Mouse (Mus musculus): ENCODE data around the gene Cep68. TPM values are rescaled to one million over a fixed set of nuclear protein-coding genes. Genes with fewer than 3 reads are reported as not detected.

The Cep68 gene
- polyA plus RNA-seq, 1 experiment from 2014 or later: 34.1 TPM

DNA sequence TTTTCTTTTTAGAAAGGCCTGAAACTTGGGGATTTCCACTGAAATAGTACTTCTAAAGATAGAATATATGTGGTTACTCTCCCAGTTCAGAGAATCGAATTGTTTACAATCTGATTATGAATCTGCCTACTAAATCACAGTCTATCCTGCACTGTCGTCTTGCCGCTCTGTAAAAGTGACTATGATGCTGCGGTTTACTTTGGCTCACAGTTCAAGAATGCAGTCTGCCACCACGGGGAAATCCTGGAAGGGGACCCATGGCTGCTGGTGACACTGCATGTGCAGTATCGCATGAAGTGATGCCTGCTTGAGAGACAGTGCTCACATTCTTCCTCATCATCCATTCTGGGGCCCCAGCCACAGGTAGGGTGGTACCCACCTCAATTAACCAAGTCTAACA, 3.9 kb downstream of the Cep68 start:
- ATAC-seq (replicated peaks; ENCODE audit: low FRiP score, low TSS enrichment, low read depth): no peak

DNA sequence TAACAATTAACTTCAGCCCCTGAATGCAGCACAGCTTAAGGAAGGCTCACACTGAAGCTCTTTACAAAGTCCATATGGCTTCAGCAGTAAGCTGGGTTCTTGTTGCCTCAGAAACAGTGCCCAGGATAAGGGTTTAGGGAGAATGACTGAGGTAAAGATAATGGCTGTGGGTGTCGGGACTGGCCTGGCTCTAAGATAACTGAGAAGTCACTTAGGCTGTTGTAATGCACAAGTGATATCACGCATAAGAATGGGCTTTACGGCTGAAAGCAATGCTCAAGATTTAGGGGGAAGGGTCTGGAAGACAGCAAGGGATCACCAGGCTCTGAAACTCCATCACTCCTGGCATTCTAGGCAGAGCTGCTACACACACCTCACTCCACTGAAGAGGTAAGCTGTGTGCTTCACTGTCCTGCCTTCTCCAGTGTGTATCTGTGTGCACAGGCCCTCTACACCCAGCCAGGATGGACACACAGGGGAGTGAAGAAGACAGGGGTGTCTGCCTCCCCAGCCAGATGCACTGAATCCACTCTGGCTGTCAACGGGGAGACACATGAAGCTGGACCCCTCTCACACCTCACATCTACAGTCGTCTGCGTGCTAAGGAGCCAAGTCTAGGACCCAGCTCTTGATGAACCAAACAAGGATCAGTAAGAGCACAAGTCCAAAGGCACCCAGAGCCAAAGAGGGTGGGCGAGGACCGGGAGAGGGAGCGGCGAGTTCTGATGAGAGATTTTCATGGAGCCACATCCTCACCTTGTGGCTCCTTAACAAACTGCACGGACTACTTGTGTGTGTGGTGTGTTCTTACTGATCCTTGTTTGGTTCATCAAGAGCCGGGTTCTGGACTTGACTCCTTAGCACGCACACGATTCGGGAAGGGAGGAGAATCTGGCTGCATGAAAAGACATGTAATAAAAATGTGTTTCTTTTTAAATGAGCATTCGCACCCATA, 4.6 kb downstream of the Cep68 start:
- peaks cover 22% of the 10 kb centered on the region for H3K4me1 ChIP-seq (replicated peaks; ENCODE audit: control insufficient read depth, insufficient read depth, low read length)
- H3K36me3 ChIP-seq (ENCODE audit: control insufficient read depth, insufficient read depth, low read length): peaks cover 49% of the 10 kb centered on the region
- H3K9ac ChIP-seq (ENCODE audit: low read length): no peak overlapping the region
- H3K27ac ChIP-seq (ENCODE audit: low read depth): no peak overlapping the region
- no peaks in the 10 kb centered on the region for H3K9me3 ChIP-seq (ENCODE audit: control insufficient read depth, low read length)
- no peak overlapping the region for H3K4me3 ChIP-seq (ENCODE audit: low read depth, low read length)
- H3K4me2 ChIP-seq (ENCODE audit: low read length): no peak overlapping the region
- 85% methylated on average over 16 of the region's 16 CpGs for whole genome bisulfite sequencing
- no peak for ATAC-seq (replicated peaks; ENCODE audit: low FRiP score, low TSS enrichment, low read depth)
- DNase-seq (ENCODE audit: low spot score): peak; percentile 43
- no peaks in the 10 kb centered on the region for H3K27me3 ChIP-seq (replicated peaks; ENCODE audit: control insufficient read depth, insufficient read depth, low read length)

More for the DNA sequence above, 3.9 kb downstream of the Cep68 start:
- Histone ChIP-seq H3K4me3 (ENCODE audit: low read depth, low read length) (no peak overlapping the region), H3K36me3 (ENCODE audit: control insufficient read depth, insufficient read depth, low read length) (peaks cover 42% of the 10 kb centered on the region), H3K9ac (ENCODE audit: low read length) (no peak overlapping the region), H3K27me3 (replicated peaks; ENCODE audit: control insufficient read depth, insufficient read depth, low read length) (no peaks in the 10 kb centered on the region), H3K9me3 (ENCODE audit: control insufficient read depth, low read length) (no peaks in the 10 kb centered on the region), H3K4me1 (replicated peaks; ENCODE audit: control insufficient read depth, insufficient read depth, low read length) (peaks cover 22% of the 10 kb centered on the region), H3K27ac (ENCODE audit: low read depth) (no peak overlapping the region), H3K4me2 (ENCODE audit: low read length) (no peak overlapping the region)
- peak; percentile 18 for DNase-seq (ENCODE audit: low spot score)
- WGBS: 77% methylated on average over 6 of the region's 6 CpGs

- ATAC-seq (replicated peaks; ENCODE audit: low FRiP score, low TSS enrichment, low read depth): no peak
- H3K9me3 ChIP-seq (ENCODE audit: control insufficient read depth, low read length): no peaks in the 10 kb centered on the region
Observed at GRCm38 (mm10) chr11:20243214-20243913, 5.9 kb downstream of the Cep68 start.

GRCm38 (mm10) chr11:20242366-20243056, 6.7 kb downstream of the Cep68 start:
- DNase-seq (ENCODE audit: low spot score): no peak
- Histone ChIP-seq H3K4me3 (ENCODE audit: low read depth, low read length) (no peak overlapping the region), H3K9ac (ENCODE audit: low read length) (no peak overlapping the region), H3K9me3 (ENCODE audit: control insufficient read depth, low read length) (no peaks in the 10 kb centered on the region), H3K4me1 (replicated peaks; ENCODE audit: control insufficient read depth, insufficient read depth, low read length) (peaks cover 13% of the 10 kb centered on the region), H3K27ac (ENCODE audit: low read depth) (no peak overlapping the region), H3K4me2 (ENCODE audit: low read length) (no peak overlapping the region), H3K36me3 (ENCODE audit: control insufficient read depth, insufficient read depth, low read length) (peaks cover 67% of the 10 kb centered on the region), H3K27me3 (replicated peaks; ENCODE audit: control insufficient read depth, insufficient read depth, low read length) (no peaks in the 10 kb centered on the region)
- 93% methylated on average over 6 of the region's 6 CpGs for WGBS
- ATAC-seq (replicated peaks; ENCODE audit: low FRiP score, low TSS enrichment, low read depth): no peak

More at GRCm38 (mm10) chr11:20243214-20243913, 5.9 kb downstream of the Cep68 start:
- 53% methylated on average over 9 of the region's 9 CpGs for WGBS
- DNase-seq (ENCODE audit: low spot score): no peak
- peaks cover 22% of the 10 kb centered on the region for H3K4me1 ChIP-seq (replicated peaks; ENCODE audit: control insufficient read depth, insufficient read depth, low read length)
- no peaks in the 10 kb centered on the region for H3K27me3 ChIP-seq (replicated peaks; ENCODE audit: control insufficient read depth, insufficient read depth, low read length)
- H3K27ac ChIP-seq (ENCODE audit: low read depth): no peak overlapping the region
- no peak overlapping the region for H3K4me2 ChIP-seq (ENCODE audit: low read length)
- H3K36me3 ChIP-seq (ENCODE audit: control insufficient read depth, insufficient read depth, low read length): peaks cover 62% of the 10 kb centered on the region
- no peak overlapping the region for H3K4me3 ChIP-seq (ENCODE audit: low read depth, low read length)
- no peak overlapping the region for H3K9ac ChIP-seq (ENCODE audit: low read length)

DNA sequence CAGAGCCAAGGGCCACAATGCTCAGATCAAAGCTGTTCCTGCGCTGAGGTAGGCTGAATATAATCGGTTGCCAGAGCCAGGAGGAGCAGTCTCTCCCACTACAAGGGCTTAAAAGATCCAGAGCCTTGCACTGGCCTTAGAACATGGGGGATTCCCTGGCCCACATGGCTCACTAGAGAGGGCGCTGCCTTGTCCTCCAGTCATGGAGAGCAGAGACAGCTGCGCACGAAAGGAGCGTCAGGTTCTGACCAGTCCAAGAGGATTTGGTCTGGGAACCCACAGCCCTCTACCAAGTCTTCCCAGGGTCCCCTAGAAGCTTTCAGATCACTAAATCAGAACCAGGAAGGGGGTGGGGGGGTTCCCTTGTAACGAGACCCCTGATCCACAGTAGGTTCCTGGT, 7.9 kb downstream of the Cep68 start:
- H3K27me3 ChIP-seq (replicated peaks; ENCODE audit: control insufficient read depth, insufficient read depth, low read length): no peaks in the 10 kb centered on the region
- DNase-seq (ENCODE audit: low spot score) (no peak), ATAC-seq (replicated peaks; ENCODE audit: low FRiP score, low TSS enrichment, low read depth) (no peak)
- peaks cover 71% of the 10 kb centered on the region for H3K36me3 ChIP-seq (ENCODE audit: control insufficient read depth, insufficient read depth, low read length)
- no peak overlapping the region for H3K4me2 ChIP-seq (ENCODE audit: low read length)
- no peaks in the 10 kb centered on the region for H3K9me3 ChIP-seq (ENCODE audit: control insufficient read depth, low read length)
- H3K9ac ChIP-seq (ENCODE audit: low read length): no peak overlapping the region
- no peak overlapping the region for H3K4me3 ChIP-seq (ENCODE audit: low read depth, low read length)
- 97% methylated on average over 7 of the region's 7 CpGs for WGBS
- H3K4me1 ChIP-seq (replicated peaks; ENCODE audit: control insufficient read depth, insufficient read depth, low read length): peaks cover 2% of the 10 kb centered on the region
- H3K27ac ChIP-seq (ENCODE audit: low read depth): no peak overlapping the region

GRCm38 (mm10) chr11:20240331-20240730, 8.9 kb downstream of the Cep68 start:
- DNase-seq (ENCODE audit: low spot score): no peak

GRCm38 (mm10) chr11:20239279-20239861, 9.9 kb downstream of the Cep68 start:
- WGBS: 92% methylated on average over 9 of the region's 9 CpGs
- ATAC-seq (replicated peaks; ENCODE audit: low FRiP score, low TSS enrichment, low read depth) (no peak), DNase-seq (ENCODE audit: low spot score) (no peak)
- H3K4me3 ChIP-seq (ENCODE audit: low read depth, low read length): no peak overlapping the region
- H3K4me2 ChIP-seq (ENCODE audit: low read length): no peak overlapping the region
- peaks cover 82% of the 10 kb centered on the region for H3K36me3 ChIP-seq (ENCODE audit: control insufficient read depth, insufficient read depth, low read length)
- no peaks in the 10 kb centered on the region for H3K9me3 ChIP-seq (ENCODE audit: control insufficient read depth, low read length)
- H3K4me1 ChIP-seq (replicated peaks; ENCODE audit: control insufficient read depth, insufficient read depth, low read length): no peaks in the 10 kb centered on the region
- no peak overlapping the region for H3K27ac ChIP-seq (ENCODE audit: low read depth)
- H3K27me3 ChIP-seq (replicated peaks; ENCODE audit: control insufficient read depth, insufficient read depth, low read length): no peaks in the 10 kb centered on the region
- H3K9ac ChIP-seq (ENCODE audit: low read length): no peak overlapping the region

More at GRCm38 (mm10) chr11:20240331-20240730, 8.9 kb downstream of the Cep68 start:
- no peak for ATAC-seq (replicated peaks; ENCODE audit: low FRiP score, low TSS enrichment, low read depth)
- Histone ChIP-seq H3K4me2 (ENCODE audit: low read length) (no peak overlapping the region), H3K9ac (ENCODE audit: low read length) (no peak overlapping the region), H3K4me3 (ENCODE audit: low read depth, low read length) (no peak overlapping the region), H3K36me3 (ENCODE audit: control insufficient read depth, insufficient read depth, low read length) (peaks cover 81% of the 10 kb centered on the region), H3K9me3 (ENCODE audit: control insufficient read depth, low read length) (no peaks in the 10 kb centered on the region), H3K27me3 (replicated peaks; ENCODE audit: control insufficient read depth, insufficient read depth, low read length) (no peaks in the 10 kb centered on the region), H3K27ac (ENCODE audit: low read depth) (no peak overlapping the region), H3K4me1 (replicated peaks; ENCODE audit: control insufficient read depth, insufficient read depth, low read length) (no peaks in the 10 kb centered on the region)
- WGBS: 73% methylated on average over 5 of the region's 5 CpGs

GRCm38 (mm10) chr11:20237976-20238375, 11.3 kb downstream of the Cep68 start:
- WGBS: 90% methylated on average over 3 of the region's 3 CpGs

More at GRCm38 (mm10) chr11:20237976-20238375, 11.3 kb downstream of the Cep68 start:
- no peak overlapping the region for H3K9ac ChIP-seq (ENCODE audit: low read length)
- H3K4me2 ChIP-seq (ENCODE audit: low read length): no peak overlapping the region
- H3K36me3 ChIP-seq (ENCODE audit: control insufficient read depth, insufficient read depth, low read length): peaks cover 89% of the 10 kb centered on the region
- no peaks in the 10 kb centered on the region for H3K4me1 ChIP-seq (replicated peaks; ENCODE audit: control insufficient read depth, insufficient read depth, low read length)
- no peak for DNase-seq (ENCODE audit: low spot score)
- no peak overlapping the region for H3K4me3 ChIP-seq (ENCODE audit: low read depth, low read length)
- no peak for ATAC-seq (replicated peaks; ENCODE audit: low FRiP score, low TSS enrichment, low read depth)
- no peaks in the 10 kb centered on the region for H3K9me3 ChIP-seq (ENCODE audit: control insufficient read depth, low read length)
- H3K27me3 ChIP-seq (replicated peaks; ENCODE audit: control insufficient read depth, insufficient read depth, low read length): no peaks in the 10 kb centered on the region
- no peak overlapping the region for H3K27ac ChIP-seq (ENCODE audit: low read depth)
